7 mouse cellular contexts compared by ENCODE assay signal in genomic region chr8:72272361-72272760, GRCm38 (mm10). TPM values are rescaled to one million over a fixed set of nuclear protein-coding genes. Genes with fewer than 3 reads are reported as not detected.
A peak's percentile ranks its signal among the peaks of the same experiment; 100 is the strongest.
DNase-seq lines count a peak whose midpoint lies in the region; ATAC-seq lines count a peak whose summit lies in the region.

No protein-coding gene starts in this region.

- peak; percentile 70 for ATAC-seq in megakaryocyte progenitor cell, adult 5-6 weeks (replicated peaks; ENCODE audit: poor library complexity)

- DNase-seq in CD4-positive, CD25-positive, alpha-beta regulatory T cell, adult 2 months (ENCODE audit: low read depth, low spot score), result peak; percentile 90
- DNase-seq in MN1 (ENCODE audit: low spot score), result peak; percentile 47
- peak; percentile 43 for DNase-seq in embryo, embryonic 9.5 days (ENCODE audit: extremely low spot score)
- DNase-seq in heart, postnatal 4 days, result peak; percentile 83
- DNase-seq in layer of hippocampus, postnatal 25 days (ENCODE audit: extremely low spot score in 1 of 2, low spot score in 1 of 2), result peak; percentile 49 to 54
- peak; percentile 56 for DNase-seq in spleen, adult 12 weeks (ENCODE audit: low spot score)

RNA-seq across cellular contexts. Expression of gene Ap1m1, which starts 32.5 kb away (rescaled TPM):
- total RNA-seq in heart, postnatal 4 days (2021), result 10 to 100 TPM; 66.5 to 71.7 TPM
- total RNA-seq in layer of hippocampus, postnatal 25 days (2021), result 10 to 100 TPM; 85.8 to 96.2 TPM
- total RNA-seq in megakaryocyte progenitor cell, adult 5-6 weeks (2015), result 88.1 and 90.6 TPM in 2 replicates
- total RNA-seq in megakaryocyte progenitor cell, adult 5-6 weeks (2017), result 52.4 and 65.4 TPM in 2 replicates

RNA-seq across cellular contexts. Expression of gene Gm10282, which starts 32.7 kb away (rescaled TPM):
- total RNA-seq in heart, postnatal 4 days (2021), result 10 to 100 TPM; 34.9 to 36.3 TPM
- 1 to 10 TPM; 6.6 to 7.9 TPM for total RNA-seq in layer of hippocampus, postnatal 25 days (2021)
- total RNA-seq in megakaryocyte progenitor cell, adult 5-6 weeks (2015), result 58.7 and 76.6 TPM in 2 replicates
- 68.3 and 86.8 TPM in 2 replicates for total RNA-seq in megakaryocyte progenitor cell, adult 5-6 weeks (2017)

RNA-seq across cellular contexts. Expression of gene Klf2, which starts 46.5 kb away (rescaled TPM):
- 10 to 100 TPM; 65.3 to 68.2 TPM for total RNA-seq in heart, postnatal 4 days (2021)
- total RNA-seq in layer of hippocampus, postnatal 25 days (2021), result 10 to 100 TPM; 14.3 to 18.0 TPM
- total RNA-seq in megakaryocyte progenitor cell, adult 5-6 weeks (2015), result 10.8 and 21.8 TPM in 2 replicates
- 2.0 and 6.6 TPM in 2 replicates for total RNA-seq in megakaryocyte progenitor cell, adult 5-6 weeks (2017)

RNA-seq across cellular contexts. Expression of gene Fam32a, which starts 52.8 kb away (rescaled TPM):
- 10 to 100 TPM; 25.4 to 26.5 TPM for total RNA-seq in heart, postnatal 4 days (2021)
- total RNA-seq in layer of hippocampus, postnatal 25 days (2021), result 10 to 100 TPM; 57.4 to 60.6 TPM
- 40.5 and 44.9 TPM in 2 replicates for total RNA-seq in megakaryocyte progenitor cell, adult 5-6 weeks (2015)
- 37.5 and 39.1 TPM in 2 replicates for total RNA-seq in megakaryocyte progenitor cell, adult 5-6 weeks (2017)

RNA-seq across cellular contexts. Expression of gene Gm11034, which starts 58.9 kb away (rescaled TPM):
- total RNA-seq in heart, postnatal 4 days (2021), result not detected
- not detected for total RNA-seq in layer of hippocampus, postnatal 25 days (2021)
- not detected in 2 replicates for total RNA-seq in megakaryocyte progenitor cell, adult 5-6 weeks (2015)
- not detected in 2 replicates for total RNA-seq in megakaryocyte progenitor cell, adult 5-6 weeks (2017)

Comparison
In these comparisons a context has a peak if more than half of its experiments do, and no peak if none do; other contexts are left out.
1. Peak in every context shown above with its lines: DNase-seq and ATAC-seq.
2. RNA of gene Gm10282, which starts 32.7 kb away (total RNA-seq): 58.7 to 86.8 TPM in megakaryocyte progenitor cell, adult 5-6 weeks and 34.9 to 36.3 TPM in heart, postnatal 4 days; 6.6 to 7.9 TPM in layer of hippocampus, postnatal 25 days; every median in the first group is over 4 times any median in the second.